Mouse (Mus musculus): ENCODE results near the gene Cavin3.

- no peak for TF ChIP-seq CTCF (IDR thresholded peaks at IDR 0.05; ENCODE audit: borderline replicate concordance, insufficient read depth, low read length)
- no peak for TF ChIP-seq POLR2A (IDR thresholded peaks at IDR 0.05; ENCODE audit: low read depth, low read length)
Measured at GRCm38 (mm10) chr7:105510143-105510542, 28.0 kb upstream of the Cavin3 start.

All from embryonic fibroblast, embryonic 13.5 days (primary cell).